Mouse (Mus musculus): ENCODE results near the gene Fam13a. TPM values are rescaled to one million over a fixed set of nuclear protein-coding genes. Genes with fewer than 3 reads are reported as not detected.

Fam13a gene
- polyA plus RNA-seq, 1 experiment from 2014 or later, result 5.8 TPM

- Histone ChIP-seq H3K36me3 (ENCODE audit: control insufficient read depth, insufficient read depth, low read length) (no peaks in the 10 kb centered on the region), H3K4me3 (ENCODE audit: low read depth, low read length) (no peak overlapping the region), H3K27me3 (ENCODE audit: control insufficient read depth, insufficient read depth, low read length) (no peaks in the 10 kb centered on the region), H3K4me1 (replicated peaks; ENCODE audit: control insufficient read depth, insufficient read depth, low read length) (no peaks in the 10 kb centered on the region), H3K27ac (ENCODE audit: low read depth, low read length) (no peak overlapping the region), H3K9me3 (ENCODE audit: control insufficient read depth, low read length) (no peaks in the 10 kb centered on the region), H3K9ac (ENCODE audit: low read depth, low read length) (no peak overlapping the region), H3K4me2 (replicated peaks; ENCODE audit: low read depth, low read length) (no peak overlapping the region)
- ATAC-seq (ENCODE audit: low FRiP score) (no peak), DNase-seq (ENCODE audit: low spot score) (no peak)
- WGBS, result 85% methylated on average over 6 of the region's 6 CpGs
Measured at GRCm38 (mm10) chr6:58920735-58921134, 103.6 kb downstream of the Fam13a start.

DNA sequence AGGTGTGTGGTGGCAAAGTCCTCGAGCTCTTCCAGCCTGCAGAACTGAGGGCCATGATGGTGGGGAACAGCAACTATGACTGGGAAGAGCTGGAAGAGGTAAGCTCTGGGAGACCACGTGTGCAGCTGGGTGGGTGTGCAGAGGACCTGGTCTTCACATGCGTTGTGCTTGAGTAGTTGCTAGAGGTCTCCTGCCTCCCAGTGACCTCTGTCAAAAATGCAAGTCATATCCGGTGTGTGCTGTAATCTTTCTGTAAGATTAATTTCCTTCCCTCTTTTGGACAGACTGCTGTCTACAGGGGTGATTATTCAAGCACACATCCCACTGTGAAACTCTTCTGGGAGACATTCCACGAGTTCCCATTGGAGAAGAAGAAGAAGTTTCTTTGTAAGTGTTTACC, 107.9 kb downstream of the Fam13a start:
- H3K4me2 ChIP-seq (replicated peaks; ENCODE audit: low read depth, low read length), result no peak overlapping the region
- no peak overlapping the region for H3K4me3 ChIP-seq (ENCODE audit: low read depth, low read length)
- ATAC-seq (ENCODE audit: low FRiP score), result no peak
- H3K4me1 ChIP-seq (replicated peaks; ENCODE audit: control insufficient read depth, insufficient read depth, low read length), result no peaks in the 10 kb centered on the region
- no peak overlapping the region for H3K27ac ChIP-seq (ENCODE audit: low read depth, low read length)
- H3K9ac ChIP-seq (ENCODE audit: low read depth, low read length), result no peak overlapping the region
- no peaks in the 10 kb centered on the region for H3K36me3 ChIP-seq (ENCODE audit: control insufficient read depth, insufficient read depth, low read length)
- 88% methylated on average over 5 of the region's 5 CpGs for WGBS
- no peak for DNase-seq (ENCODE audit: low spot score)
- H3K9me3 ChIP-seq (ENCODE audit: control insufficient read depth, low read length), result no peaks in the 10 kb centered on the region
- no peaks in the 10 kb centered on the region for H3K27me3 ChIP-seq (ENCODE audit: control insufficient read depth, insufficient read depth, low read length)

DNA sequence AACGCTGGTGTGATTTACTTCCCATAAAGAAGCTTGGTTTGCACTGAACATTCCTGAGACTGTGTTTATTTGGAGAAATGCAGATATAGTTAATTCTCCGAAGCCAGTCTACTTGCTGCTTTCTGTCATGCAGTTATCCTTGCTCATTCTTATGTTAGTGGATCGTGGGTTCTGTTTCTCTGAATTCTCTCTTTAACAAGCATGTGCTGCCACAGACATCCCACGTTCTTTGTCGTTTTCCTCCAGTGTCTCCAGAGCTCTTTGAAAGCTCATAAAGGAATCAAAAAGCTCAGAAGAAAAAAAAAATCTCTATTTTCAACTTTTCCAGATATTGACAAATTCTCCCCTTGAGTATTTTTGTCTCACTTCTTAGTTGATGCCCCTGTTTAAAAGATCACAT, 110.4 kb downstream of the Fam13a start:
- no peaks in the 10 kb centered on the region for H3K4me1 ChIP-seq (replicated peaks; ENCODE audit: control insufficient read depth, insufficient read depth, low read length)
- DNase-seq (ENCODE audit: low spot score), result no peak
- WGBS, result 90% methylated on average over 5 of the region's 5 CpGs
- H3K27me3 ChIP-seq (ENCODE audit: control insufficient read depth, insufficient read depth, low read length), result no peaks in the 10 kb centered on the region
- ATAC-seq (ENCODE audit: low FRiP score), result no peak
- H3K4me2 ChIP-seq (replicated peaks; ENCODE audit: low read depth, low read length), result no peak overlapping the region
- H3K27ac ChIP-seq (ENCODE audit: low read depth, low read length), result no peak overlapping the region
- H3K4me3 ChIP-seq (ENCODE audit: low read depth, low read length), result no peak overlapping the region
- H3K9ac ChIP-seq (ENCODE audit: low read depth, low read length), result no peak overlapping the region
- no peaks in the 10 kb centered on the region for H3K9me3 ChIP-seq (ENCODE audit: control insufficient read depth, low read length)
- no peaks in the 10 kb centered on the region for H3K36me3 ChIP-seq (ENCODE audit: control insufficient read depth, insufficient read depth, low read length)

DNA sequence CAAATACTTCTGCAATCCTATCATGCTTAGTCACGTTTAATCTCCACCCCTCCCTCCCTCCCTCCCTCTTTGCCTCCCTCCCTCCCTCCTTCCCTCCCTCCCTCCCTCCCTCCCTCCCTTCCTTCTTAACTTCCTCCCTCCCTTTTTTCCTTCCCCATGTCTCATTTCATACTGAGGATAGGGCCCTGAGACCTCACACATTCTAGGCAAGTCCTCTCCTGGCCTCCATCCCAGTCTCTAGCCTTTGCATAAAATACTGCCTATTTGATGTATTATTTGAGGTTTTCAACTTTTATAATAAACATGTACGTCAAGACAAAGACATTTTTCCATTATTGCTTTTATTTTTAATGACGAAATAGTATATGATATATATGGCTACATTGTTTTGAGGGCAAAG, 110.8 kb downstream of the Fam13a start:
- no peaks in the 10 kb centered on the region for H3K4me1 ChIP-seq (replicated peaks; ENCODE audit: control insufficient read depth, insufficient read depth, low read length)
- H3K4me3 ChIP-seq (ENCODE audit: low read depth, low read length), result no peak overlapping the region
- no peak for DNase-seq (ENCODE audit: low spot score)
- no peaks in the 10 kb centered on the region for H3K27me3 ChIP-seq (ENCODE audit: control insufficient read depth, insufficient read depth, low read length)
- H3K36me3 ChIP-seq (ENCODE audit: control insufficient read depth, insufficient read depth, low read length), result no peaks in the 10 kb centered on the region
- H3K9me3 ChIP-seq (ENCODE audit: control insufficient read depth, low read length), result no peaks in the 10 kb centered on the region
- no peak for ATAC-seq (ENCODE audit: low FRiP score)
- H3K4me2 ChIP-seq (replicated peaks; ENCODE audit: low read depth, low read length), result no peak overlapping the region
- WGBS, result 85% methylated on average over 3 of the region's 3 CpGs
- H3K27ac ChIP-seq (ENCODE audit: low read depth, low read length), result no peak overlapping the region
- no peak overlapping the region for H3K9ac ChIP-seq (ENCODE audit: low read depth, low read length)

DNA sequence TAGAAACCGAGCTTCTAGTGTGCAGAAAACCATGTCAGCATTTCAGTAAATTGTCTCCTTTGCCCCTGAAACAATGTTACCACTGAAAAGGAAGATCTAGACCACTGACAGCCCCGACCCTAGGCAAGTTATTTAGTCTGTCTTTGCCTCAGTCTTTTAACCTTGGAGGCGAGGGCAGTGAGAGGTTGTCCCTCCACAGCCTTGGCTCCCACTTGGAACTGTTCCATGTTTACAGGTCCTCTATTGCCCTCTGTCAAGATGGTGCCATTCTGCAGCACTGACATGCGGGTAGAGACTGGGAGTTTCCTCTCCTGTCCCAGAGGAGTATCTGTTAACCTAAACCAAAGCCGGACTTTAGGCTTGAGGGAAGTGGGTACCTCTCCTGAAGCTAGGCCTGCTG, 111.5 kb downstream of the Fam13a start:
- Histone ChIP-seq H3K4me2 (replicated peaks; ENCODE audit: low read depth, low read length) (no peak overlapping the region), H3K9ac (ENCODE audit: low read depth, low read length) (no peak overlapping the region), H3K36me3 (ENCODE audit: control insufficient read depth, insufficient read depth, low read length) (no peaks in the 10 kb centered on the region), H3K4me1 (replicated peaks; ENCODE audit: control insufficient read depth, insufficient read depth, low read length) (no peaks in the 10 kb centered on the region), H3K27me3 (ENCODE audit: control insufficient read depth, insufficient read depth, low read length) (no peaks in the 10 kb centered on the region), H3K9me3 (ENCODE audit: control insufficient read depth, low read length) (no peaks in the 10 kb centered on the region), H3K27ac (ENCODE audit: low read depth, low read length) (no peak overlapping the region), H3K4me3 (ENCODE audit: low read depth, low read length) (no peak overlapping the region)
- no peak for DNase-seq (ENCODE audit: low spot score)
- WGBS, result 71% methylated on average over 5 of the region's 5 CpGs
- ATAC-seq (ENCODE audit: low FRiP score), result no peak

GRCm38 (mm10) chr6:58907791-58908190, 116.6 kb downstream of the Fam13a start:
- 73% methylated on average over 2 of the region's 2 CpGs for WGBS
- H3K27ac ChIP-seq (ENCODE audit: low read depth, low read length), result no peak overlapping the region
- no peak for DNase-seq (ENCODE audit: low spot score)

DNA sequence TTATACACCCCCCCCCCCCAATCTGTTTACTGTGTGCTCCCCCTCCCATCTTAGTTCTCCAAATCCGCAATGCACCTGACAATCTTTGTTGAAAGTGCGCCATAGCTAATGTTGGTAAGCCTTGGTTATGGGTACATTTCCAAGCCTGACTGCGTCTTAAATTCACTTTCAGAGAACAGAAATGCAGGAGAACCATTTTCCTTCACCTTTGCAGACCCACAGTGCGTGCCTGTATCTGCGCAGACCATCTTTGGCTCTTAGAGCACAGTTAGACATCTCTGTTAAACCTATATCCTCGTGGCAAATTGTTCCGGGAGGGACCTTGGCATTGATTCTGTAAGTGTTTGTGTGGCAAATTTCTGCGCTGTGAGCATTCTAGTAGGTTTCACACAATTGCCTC, 117.0 kb downstream of the Fam13a start:
- Histone ChIP-seq H3K27me3 (ENCODE audit: control insufficient read depth, insufficient read depth, low read length) (no peaks in the 10 kb centered on the region), H3K9ac (ENCODE audit: low read depth, low read length) (no peak overlapping the region), H3K4me1 (replicated peaks; ENCODE audit: control insufficient read depth, insufficient read depth, low read length) (no peaks in the 10 kb centered on the region), H3K4me3 (ENCODE audit: low read depth, low read length) (peak overlapping the region; percentile 38; the same call in 1 of the 2 replicates), H3K4me2 (replicated peaks; ENCODE audit: low read depth, low read length) (peak overlapping the region; percentile 52), H3K27ac (ENCODE audit: low read depth, low read length) (no peak overlapping the region), H3K36me3 (ENCODE audit: control insufficient read depth, insufficient read depth, low read length) (no peaks in the 10 kb centered on the region), H3K9me3 (ENCODE audit: control insufficient read depth, low read length) (no peaks in the 10 kb centered on the region; the same call in none of the 2 replicates)
- 84% methylated on average over 8 of the region's 8 CpGs for WGBS
- DNase-seq (ENCODE audit: low spot score), result no peak
- ATAC-seq (ENCODE audit: low FRiP score), result no peak

More at GRCm38 (mm10) chr6:58907791-58908190, 116.6 kb downstream of the Fam13a start:
- Histone ChIP-seq H3K9ac (ENCODE audit: low read depth, low read length) (no peak overlapping the region), H3K36me3 (ENCODE audit: control insufficient read depth, insufficient read depth, low read length) (no peaks in the 10 kb centered on the region), H3K4me3 (ENCODE audit: low read depth, low read length) (no peak overlapping the region), H3K4me2 (replicated peaks; ENCODE audit: low read depth, low read length) (no peak overlapping the region), H3K9me3 (ENCODE audit: control insufficient read depth, low read length) (no peaks in the 10 kb centered on the region; the same call in none of the 2 replicates), H3K27me3 (ENCODE audit: control insufficient read depth, insufficient read depth, low read length) (no peaks in the 10 kb centered on the region), H3K4me1 (replicated peaks; ENCODE audit: control insufficient read depth, insufficient read depth, low read length) (no peaks in the 10 kb centered on the region)
- ATAC-seq (ENCODE audit: low FRiP score), result no peak

DNA sequence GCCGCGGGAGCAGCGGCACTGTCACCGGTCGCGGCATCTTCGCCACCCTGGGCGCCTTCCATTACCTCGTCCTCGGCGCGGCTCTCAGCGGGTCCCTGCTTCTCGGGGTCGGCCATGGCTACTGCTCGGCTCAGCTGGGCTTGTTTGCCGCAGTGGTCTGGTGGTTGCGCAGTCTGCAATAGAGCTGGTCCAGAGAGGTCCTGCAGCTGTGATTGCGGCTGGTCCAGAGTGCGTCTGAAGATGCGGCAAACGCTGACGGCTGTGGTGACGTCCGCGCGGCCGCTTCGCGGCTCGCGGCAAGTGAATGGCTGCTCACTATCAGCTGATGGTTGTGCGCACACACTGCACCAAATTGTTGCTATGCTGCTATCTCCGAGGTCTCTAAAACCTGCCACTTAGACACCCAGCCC, 117.5 kb downstream of the Fam13a start, which contains the start of gene Nap1l5:
Gene Nap1l5, minus strand, starts transcription at position 225 of the 410 bp plus-strand sequence.
- Histone ChIP-seq H3K36me3 (ENCODE audit: control insufficient read depth, insufficient read depth, low read length) (no peaks in the 10 kb centered on the region), H3K9ac (ENCODE audit: low read depth, low read length) (peak within 1 kb of the TSS; percentile 37; the same call in 1 of the 2 replicates), H3K9me3 (ENCODE audit: control insufficient read depth, low read length) (no peaks in the 10 kb centered on the region; the same call in none of the 2 replicates), H3K27ac (ENCODE audit: low read depth, low read length) (no peak within 1 kb of the TSS), H3K4me3 (ENCODE audit: low read depth, low read length) (peak within 1 kb of the TSS; percentile 38), H3K4me2 (replicated peaks; ENCODE audit: low read depth, low read length) (peak within 1 kb of the TSS; percentile 52), H3K4me1 (replicated peaks; ENCODE audit: control insufficient read depth, insufficient read depth, low read length) (no peaks in the 10 kb centered on the region), H3K27me3 (ENCODE audit: control insufficient read depth, insufficient read depth, low read length) (no peaks in the 10 kb centered on the region)
- 35% methylated on average over 34 of the region's 34 CpGs for WGBS
- ATAC-seq (ENCODE audit: low FRiP score), result peak; percentile 90
- DNase-seq (ENCODE audit: low spot score), result peak; percentile 63

GRCm38 (mm10) chr6:58904551-58904950, 119.8 kb downstream of the Fam13a start:
- no peak overlapping the region for H3K4me3 ChIP-seq (ENCODE audit: low read depth, low read length)
- H3K9ac ChIP-seq (ENCODE audit: low read depth, low read length), result no peak overlapping the region
- ATAC-seq (ENCODE audit: low FRiP score), result no peak
- H3K36me3 ChIP-seq (ENCODE audit: control insufficient read depth, insufficient read depth, low read length), result no peaks in the 10 kb centered on the region
- H3K27me3 ChIP-seq (ENCODE audit: control insufficient read depth, insufficient read depth, low read length), result no peaks in the 10 kb centered on the region
- 57% methylated on average over 3 of the region's 3 CpGs for WGBS
- peak; percentile 35 for DNase-seq (ENCODE audit: low spot score)
- H3K4me2 ChIP-seq (replicated peaks; ENCODE audit: low read depth, low read length), result no peak overlapping the region
- no peaks in the 10 kb centered on the region; the same call in none of the 2 replicates for H3K9me3 ChIP-seq (ENCODE audit: control insufficient read depth, low read length)
- no peak overlapping the region for H3K27ac ChIP-seq (ENCODE audit: low read depth, low read length)
- H3K4me1 ChIP-seq (replicated peaks; ENCODE audit: control insufficient read depth, insufficient read depth, low read length), result no peaks in the 10 kb centered on the region

Measured in hindbrain, embryonic 11.5 days (tissue).